Comparison of ENCODE assay signal across 12 mouse cellular contexts in genomic region chr11:112140058-112140457, GRCm38 (mm10).
"Had no signal": no experiment of that assay in that cellular context is flagged by ENCODE, and none has a peak within 500 bp of the region (broad histone marks: within the 10 kb centered on the region; RNA-seq: fewer than 3 reads in every experiment).

No protein-coding gene starts in this region.

- H3K9ac ChIP-seq: limb, embryonic 15.5 days; liver, embryonic 12.5 days; lung, embryonic 14.5 days had no signal

- DNase-seq: kidney, adult 8-10 months; kidney, postnatal 25 days; layer of hippocampus, adult 9-11 months; lung, embryonic 14.5 days; lung, postnatal 10 days; lung, postnatal 4 days; thymus, adult 18-20 months; thymus, postnatal 14 days had no signal

- ATAC-seq: liver, embryonic 12.5 days had no signal

- H3K36me3 ChIP-seq: limb, embryonic 15.5 days; liver, embryonic 12.5 days had no signal

- H3K4me1 ChIP-seq: liver, embryonic 12.5 days; megakaryocyte, embryonic 14.5 days had no signal

- H3K27ac ChIP-seq: limb, embryonic 15.5 days; liver, embryonic 12.5 days had no signal

- H3K4me3 ChIP-seq: limb, embryonic 15.5 days; liver, embryonic 12.5 days; megakaryocyte, embryonic 14.5 days had no signal

- H3K9me3 ChIP-seq: limb, embryonic 15.5 days; liver, embryonic 12.5 days had no signal

- H3K27me3 ChIP-seq: limb, embryonic 15.5 days; liver, embryonic 12.5 days; megakaryocyte, embryonic 14.5 days had no signal

- H3K4me2 ChIP-seq: limb, embryonic 15.5 days; liver, embryonic 12.5 days; lung, embryonic 14.5 days; midbrain, embryonic 11.5 days had no signal
